In genomic region chr17:84163066-84163785, GRCm38 (mm10) we compare ENCODE assay signal across 10 mouse cellular contexts. TPM values are rescaled to one million over a fixed set of nuclear protein-coding genes. Genes with fewer than 3 reads are reported as not detected.
DNase-seq lines count a peak whose midpoint lies in the region; ATAC-seq and TF ChIP-seq lines count a peak whose summit lies in the region.
"Had no signal": no experiment of that assay in that cellular context is flagged by ENCODE, and none has a peak within 500 bp of the region (broad histone marks: within the 10 kb centered on the region; RNA-seq: fewer than 3 reads in every experiment).

No protein-coding gene starts in this region.

- TF ChIP-seq CTCF in kidney, adult 2 months (conservative IDR thresholded peaks at IDR 0.05; ENCODE audit: insufficient read depth, insufficient read length, low read depth, low read length): no peak

- peak; percentile 0 for DNase-seq in adrenal gland, adult 2 months
- DNase-seq in adrenal gland, postnatal 25 days: no peak
- peak; percentile 9 for DNase-seq in kidney, postnatal 10 days
- DNase-seq in kidney, adult 2 months: no peak
- DNase-seq in CD4-positive helper T cell, adult 2 months (ENCODE audit: low read depth, low spot score): peak; percentile 72
- no peak for DNase-seq in layer of hippocampus, adult 9-11 months

- no peak overlapping the region for H3K4me2 ChIP-seq in liver, embryonic 12.5 days
- H3K4me2 ChIP-seq: hindbrain, embryonic 13.5 days; midbrain, embryonic 13.5 days had no signal

- peaks cover 13% of the 10 kb centered on the region for H3K4me1 ChIP-seq in kidney, adult 2 months (ENCODE audit: control insufficient read depth, insufficient read depth, low read length)
- H3K4me1 ChIP-seq in liver, embryonic 12.5 days: peaks cover 58% of the 10 kb centered on the region

- no peaks in the 10 kb centered on the region for H3K27me3 ChIP-seq in kidney, adult 2 months (replicated peaks; ENCODE audit: control insufficient read depth, insufficient read depth, low read length)
- no peaks in the 10 kb centered on the region for H3K27me3 ChIP-seq in liver, embryonic 12.5 days (replicated peaks)
- H3K27me3 ChIP-seq: hindbrain, embryonic 13.5 days; midbrain, embryonic 13.5 days had no signal

- no peaks in the 10 kb centered on the region for H3K36me3 ChIP-seq in kidney, adult 2 months (ENCODE audit: control insufficient read depth, insufficient read depth, low read length)
- H3K36me3 ChIP-seq in liver, embryonic 12.5 days: no peaks in the 10 kb centered on the region
- H3K36me3 ChIP-seq: hindbrain, embryonic 13.5 days; midbrain, embryonic 13.5 days had no signal

- no peak for TF ChIP-seq POLR2A in kidney, adult 2 months (IDR thresholded peaks at IDR 0.05; ENCODE audit: low read depth, low read length)

- no peak overlapping the region for H3K9ac ChIP-seq in liver, embryonic 12.5 days
- H3K9ac ChIP-seq: hindbrain, embryonic 13.5 days; midbrain, embryonic 13.5 days had no signal

- 86% methylated on average over 12 of the region's 12 CpGs for WGBS in kidney, adult 2 months
- WGBS in liver, embryonic 12.5 days (ENCODE audit: insufficient replicate concordance): 67% methylated on average over 12 of the region's 12 CpGs

- H3K27ac ChIP-seq in kidney, adult 2 months (ENCODE audit: insufficient read depth, low read depth, low read length): no peak overlapping the region
- 0 out of 2 replicates have a peak overlapping the region, but pooled peaks have one; percentile 25 for H3K27ac ChIP-seq in liver, embryonic 12.5 days
- H3K27ac ChIP-seq: hindbrain, embryonic 13.5 days; midbrain, embryonic 13.5 days had no signal

- H3K4me3 ChIP-seq in kidney, adult 2 months (ENCODE audit: insufficient read depth, low read depth, low read length): no peak overlapping the region
- H3K4me3 ChIP-seq in liver, embryonic 12.5 days: no peak overlapping the region
- H3K4me3 ChIP-seq: hindbrain, embryonic 13.5 days; midbrain, embryonic 13.5 days had no signal

- ATAC-seq in liver, embryonic 12.5 days: no peak
- ATAC-seq in cerebellum, adult (ENCODE audit: insufficient number of reproducible peaks, low FRiP score, low TSS enrichment): no peak
- ATAC-seq: midbrain, embryonic 13.5 days had no signal

- H3K9me3 ChIP-seq in liver, embryonic 12.5 days (replicated peaks): no peaks in the 10 kb centered on the region
- H3K9me3 ChIP-seq: hindbrain, embryonic 13.5 days; midbrain, embryonic 13.5 days had no signal

RNA-seq across cellular contexts. Expression of gene Zfp36l2, which starts 24.5 kb away (rescaled TPM):
- 10 to 100 TPM; 53.6 to 87.6 TPM for total RNA-seq in adrenal gland, adult 2 months (2021)
- 159 and 170 TPM in 2 replicates for polyA plus RNA-seq in adrenal gland, adult 2 months (2012; rRNA removed)
- 52.0 and 56.5 TPM in 2 replicates for total RNA-seq in adrenal gland, postnatal 25 days (2021)
- 34.3 and 45.8 TPM in 2 replicates for polyA plus RNA-seq in kidney, adult 2 months (2012; rRNA removed)
- 19.5 and 20.0 TPM in 2 replicates for polyA plus RNA-seq in liver, embryonic 12.5 days (2016; fragmentation: Nextera tagmentation; extraction: Ambion mirVana)

Comparison
In these comparisons a context has a peak if more than half of its experiments do, and no peak if none do; other contexts are left out.
1. DNase-seq: peak in adrenal gland, adult 2 months (single experiment), kidney, postnatal 10 days (single experiment) and CD4-positive helper T cell, adult 2 months (single experiment); none in adrenal gland, postnatal 25 days (single experiment), kidney, adult 2 months (single experiment) and layer of hippocampus, adult 9-11 months (single experiment).